Mouse (Mus musculus) bone marrow, adult 2 months (tissue): ENCODE data around the gene Bcl2l12.

Experiments used
- CTCF ChIP-seq: fragments of 200-500 bp; IDR thresholded peaks from 2 replicates; pipeline ENCODE4 v1.5.1; 2011; ENCODE audit warnings: low read length, control low read depth; ENCODE audit not compliant: control insufficient read depth, insufficient read depth
- POLR2A ChIP-seq: fragments of 200-500 bp; IDR thresholded peaks from 2 replicates; pipeline ENCODE4 v1.6.1; 2011; ENCODE audit warnings: low read depth, mild to moderate bottlenecking, control low read depth, low read length, borderline replicate concordance; ENCODE audit not compliant: control insufficient read depth

- TF ChIP-seq POLR2A (no peak), CTCF (no peak)
These were observed 18.2 kb upstream of the Bcl2l12 start for GRCm38 (mm10) chr7:45016761-45017160.
